Mouse (Mus musculus): Measurements from ENCODE around the gene Topaz1.
"Not testable (repeated sequence)": the region's sequence is repeated elsewhere in the genome, so short reads cannot be mapped to it uniquely, and the experiment has no call there.

The Topaz1 gene

GRCm38 (mm10) chr9:122812386-122812785 lies 65.2 kb downstream of the Topaz1 start:
- no peak for DNase-seq (ENCODE audit: low spot score)

DNA sequence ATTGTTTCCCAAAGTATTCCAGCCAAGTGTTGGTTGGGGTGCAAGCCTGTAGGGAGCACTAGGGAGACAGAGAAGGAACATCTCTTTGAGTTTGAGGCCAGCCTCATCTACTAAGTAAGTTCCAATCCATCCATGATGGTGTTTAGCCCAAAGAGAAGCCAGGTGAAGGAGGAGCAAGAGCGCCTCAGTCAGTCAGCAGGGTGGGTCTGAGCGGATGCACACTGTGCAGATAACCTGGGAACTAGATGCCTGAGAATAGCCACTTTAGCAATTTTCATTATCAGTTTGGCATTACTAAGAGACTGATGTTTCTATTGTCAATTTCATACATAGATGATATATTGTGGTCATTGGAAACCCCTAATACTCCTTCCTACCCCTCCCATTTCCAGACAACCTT lies 67.6 kb downstream of the Topaz1 start:
- DNase-seq (ENCODE audit: low spot score) = no peak

- DNase-seq (ENCODE audit: low spot score) = no peak
These were observed 68.2 kb downstream of the Topaz1 start for GRCm38 (mm10) chr9:122815239-122815851.

GRCm38 (mm10) chr9:122823374-122824017 lies 76.3 kb downstream of the Topaz1 start:
- DNase-seq (ENCODE audit: low spot score) = no peak

GRCm38 (mm10) chr9:122826743-122827142 lies 79.6 kb downstream of the Topaz1 start:
- DNase-seq (ENCODE audit: low spot score) = no peak

- DNase-seq (ENCODE audit: low spot score) = no peak
These were observed 82.8 kb downstream of the Topaz1 start for GRCm38 (mm10) chr9:122829826-122830380.

DNA sequence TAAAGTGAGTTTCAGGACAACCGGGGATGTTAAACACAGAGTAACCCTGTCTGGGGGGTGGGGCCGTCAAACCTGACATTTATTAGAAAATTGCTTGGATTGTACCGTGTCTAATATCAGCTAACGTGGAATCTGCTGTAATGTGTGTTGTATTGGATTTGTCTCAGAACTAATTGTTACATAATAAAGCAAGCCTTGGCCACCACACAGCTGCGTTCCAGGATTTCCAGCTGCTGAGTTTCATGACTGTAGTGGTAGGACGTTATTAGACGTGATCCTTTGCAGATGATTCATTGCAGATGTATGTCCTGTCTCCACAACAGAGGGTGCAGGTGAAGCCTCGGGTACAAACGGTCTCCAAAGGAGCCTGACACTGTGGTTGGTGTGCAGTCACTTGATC lies 89.0 kb downstream of the Topaz1 start:
- DNase-seq (ENCODE audit: low spot score) = no peak

- DNase-seq (ENCODE audit: low spot score) = no peak
These were observed 89.6 kb downstream of the Topaz1 start for GRCm38 (mm10) chr9:122836790-122837189.

- DNase-seq (ENCODE audit: low spot score) = no peak
These were observed 90.1 kb downstream of the Topaz1 start for GRCm38 (mm10) chr9:122837216-122837615.

DNA sequence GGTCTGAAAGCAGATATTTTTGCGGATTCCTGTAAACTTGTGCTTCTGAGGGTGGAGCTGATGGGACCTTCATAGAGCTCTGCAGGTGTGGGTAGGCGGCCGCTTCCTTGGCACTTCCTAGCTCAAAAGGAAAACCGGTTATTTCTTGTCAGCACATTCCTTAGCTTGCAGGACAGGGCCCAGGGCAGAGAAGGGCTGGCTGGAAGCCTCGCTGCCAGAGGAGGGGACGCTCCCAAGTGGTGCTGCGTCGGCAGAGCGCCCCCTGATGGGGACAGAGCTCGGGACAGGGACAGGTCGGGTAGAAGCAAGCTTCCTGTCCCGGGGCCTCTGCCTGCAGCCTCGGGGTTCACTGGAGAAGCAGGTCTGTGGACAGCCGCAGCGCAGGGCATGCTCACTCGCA lies 90.5 kb downstream of the Topaz1 start:
- no peak for DNase-seq (ENCODE audit: low spot score)

DNA sequence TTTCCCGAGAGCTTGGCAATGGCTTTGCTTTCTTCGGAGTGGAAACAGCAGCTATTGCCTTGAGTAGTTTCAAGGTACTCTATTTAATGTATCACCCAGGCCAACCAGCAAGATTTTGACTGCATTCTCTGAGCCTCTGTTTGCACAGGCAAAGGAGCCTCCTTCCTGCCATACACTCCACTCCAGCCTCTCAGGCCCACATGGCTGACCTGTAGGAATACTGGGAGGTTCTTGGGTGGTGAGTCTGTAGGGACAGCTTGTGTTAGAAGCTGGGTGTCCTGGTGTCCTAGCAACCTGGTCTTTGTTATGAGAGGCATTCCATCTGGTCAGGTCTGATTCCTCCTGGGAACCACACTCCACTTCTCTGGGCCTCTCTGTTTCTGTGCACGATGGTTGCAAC lies 96.6 kb downstream of the Topaz1 start, which contains the start of gene Gm35549:
TSS of gene Gm35549 (minus strand) at position 276 of the 400 bp plus-strand sequence.
- no peak for DNase-seq (ENCODE audit: low spot score)

GRCm38 (mm10) chr9:122845621-122846020 lies 98.5 kb downstream of the Topaz1 start:
- no peak for DNase-seq (ENCODE audit: low spot score)

DNA sequence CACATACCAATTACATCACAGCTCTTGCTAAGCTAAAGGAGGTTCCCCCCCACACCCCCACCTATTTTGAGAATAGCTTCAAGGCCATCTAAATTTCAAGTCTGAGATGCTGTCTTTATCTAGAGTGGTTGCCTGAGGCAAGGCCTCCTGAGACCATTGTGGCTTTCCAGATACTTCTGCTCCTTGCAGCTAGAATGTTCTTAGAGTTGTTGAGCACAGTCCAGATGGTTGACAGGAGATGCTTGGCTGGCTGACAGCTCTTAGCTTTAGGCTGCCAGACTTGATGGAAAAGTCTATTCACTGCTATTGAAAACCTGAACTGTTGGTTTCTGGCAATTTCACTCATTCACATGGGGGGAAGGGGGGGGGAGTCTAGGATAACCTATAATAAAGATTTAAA lies 99.0 kb downstream of the Topaz1 start:
- no peak for DNase-seq (ENCODE audit: low spot score)

- DNase-seq (ENCODE audit: low spot score) = not testable (repeated sequence)
These were observed 100.7 kb downstream of the Topaz1 start for GRCm38 (mm10) chr9:122847811-122848311.
